Mouse (Mus musculus) stomach, embryonic 14.5 days (tissue): Measurements from ENCODE around the gene Fgd6. TPM values are rescaled to one million over a fixed set of nuclear protein-coding genes. Genes with fewer than 3 reads are reported as not detected.

Source experiments
- ATAC-seq: fragments of 200-750 bp; cut with Nextera tagmentation; 2 replicates; pipeline ENCODE4 v1.8.0; 2017; ENCODE audit warnings: low read depth, moderate TSS enrichment; ENCODE audit not compliant: insufficient number of reproducible peaks, insufficient read depth, low FRiP score
- H3K27ac ChIP-seq: fragments of 300-500 bp; sonication (generic); 2 replicates; pipeline ENCODE4 v1.5.1; 2014; ENCODE audit warnings: mild to moderate bottlenecking, low read length, moderate library complexity, mixed read lengths
- H3K27me3 ChIP-seq: fragments of 300-500 bp; sonication (generic); 2 replicates; pipeline ENCODE4 v1.6.1; 2014; ENCODE audit warnings: low read length, control low read depth, mixed read lengths; ENCODE audit not compliant: control insufficient read depth, insufficient read depth
- H3K36me3 ChIP-seq: fragments of 300-500 bp; sonication (generic); 2 replicates; pipeline ENCODE4 v1.6.1; 2014; ENCODE audit warnings: mild to moderate bottlenecking, control low read depth, low read length, moderate library complexity, mixed read lengths; ENCODE audit not compliant: control insufficient read depth, insufficient read depth
- H3K4me1 ChIP-seq: fragments of 300-500 bp; sonication (generic); 2 replicates; pipeline ENCODE4 v1.6.1; 2014; ENCODE audit warnings: low read length, control low read depth, mixed read lengths; ENCODE audit not compliant: control insufficient read depth, insufficient read depth
- H3K4me2 ChIP-seq: fragments of 300-500 bp; sonication (generic); replicated peaks from 2 replicates; pipeline ENCODE4 v1.6.1; 2014; ENCODE audit warnings: low read depth, low read length, control low read depth
- H3K4me3 ChIP-seq: fragments of 300-500 bp; sonication (generic); 2 replicates; pipeline ENCODE4 v1.5.1; 2014; ENCODE audit warnings: low read depth, low read length, control low read depth
- H3K9ac ChIP-seq: fragments of 300-500 bp; sonication (generic); replicated peaks from 2 replicates; pipeline ENCODE4 v1.6.1; 2014; ENCODE audit warnings: low read depth, mild to moderate bottlenecking, control low read depth, low read length, moderate library complexity, mixed read lengths
- H3K9me3 ChIP-seq: fragments of 300-500 bp; sonication (generic); 2 replicates; pipeline ENCODE4 v1.6.1; 2016; ENCODE audit warnings: low read depth, low read length, control low read depth; ENCODE audit not compliant: control insufficient read depth
- WGBS: fragments of 180-500 bp; shearing (Covaris S2); extraction: QIAGEN DNeasy Blood & Tissue Kit; methylation state at CpG from one replicate; pipeline ENCODE4 v1.1.7; 2014; 5-methylcytosine and 5-hydroxymethylcytosine counted together
- polyA plus RNA-seq: library from polyadenylated mRNA; unstranded; fragments of >200 nt; fragmentation: Nextera tagmentation; extraction: Ambion mirVana; gene quantifications from 2 replicates; pipeline ENCODE4 v1.2.1, GENCODE M21; 2014

The Fgd6 gene
- polyA plus RNA-seq, 1 experiment from 2014 or later = 4.0 TPM

DNA sequence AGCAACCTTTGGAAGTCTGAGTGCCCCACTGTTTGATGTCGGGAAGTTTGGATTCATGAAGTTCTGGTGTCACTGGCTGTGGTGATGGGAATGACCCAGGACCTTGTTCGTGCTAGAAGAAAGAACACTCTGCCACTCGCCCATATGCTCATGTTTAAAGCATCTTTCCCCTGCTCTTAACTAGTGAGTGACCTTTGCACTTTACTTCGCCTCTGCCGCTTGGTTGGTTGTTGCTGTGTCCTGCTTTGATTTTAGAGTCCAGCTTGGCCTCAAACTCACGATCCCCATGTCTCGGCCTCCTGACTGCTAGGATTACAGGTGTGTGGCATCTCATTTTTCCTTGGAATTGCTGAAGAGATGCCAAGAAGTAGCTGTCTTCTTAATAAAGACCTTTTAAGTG is 35.8 kb downstream of the Fgd6 start:
- no peaks in the 10 kb centered on the region for H3K36me3 ChIP-seq
- no peak overlapping the region for H3K4me3 ChIP-seq
- H3K4me2 ChIP-seq = no peak overlapping the region
- H3K27me3 ChIP-seq = no peaks in the 10 kb centered on the region
- WGBS = 70% methylated on average over 7 of the region's 7 CpGs
- peak overlapping the region; percentile 66; the same call in 1 of the 2 replicates for H3K27ac ChIP-seq
- H3K4me1 ChIP-seq = peaks cover 17% of the 10 kb centered on the region
- no peaks in the 10 kb centered on the region for H3K9me3 ChIP-seq
- no peak overlapping the region for H3K9ac ChIP-seq
- ATAC-seq = no peak

DNA sequence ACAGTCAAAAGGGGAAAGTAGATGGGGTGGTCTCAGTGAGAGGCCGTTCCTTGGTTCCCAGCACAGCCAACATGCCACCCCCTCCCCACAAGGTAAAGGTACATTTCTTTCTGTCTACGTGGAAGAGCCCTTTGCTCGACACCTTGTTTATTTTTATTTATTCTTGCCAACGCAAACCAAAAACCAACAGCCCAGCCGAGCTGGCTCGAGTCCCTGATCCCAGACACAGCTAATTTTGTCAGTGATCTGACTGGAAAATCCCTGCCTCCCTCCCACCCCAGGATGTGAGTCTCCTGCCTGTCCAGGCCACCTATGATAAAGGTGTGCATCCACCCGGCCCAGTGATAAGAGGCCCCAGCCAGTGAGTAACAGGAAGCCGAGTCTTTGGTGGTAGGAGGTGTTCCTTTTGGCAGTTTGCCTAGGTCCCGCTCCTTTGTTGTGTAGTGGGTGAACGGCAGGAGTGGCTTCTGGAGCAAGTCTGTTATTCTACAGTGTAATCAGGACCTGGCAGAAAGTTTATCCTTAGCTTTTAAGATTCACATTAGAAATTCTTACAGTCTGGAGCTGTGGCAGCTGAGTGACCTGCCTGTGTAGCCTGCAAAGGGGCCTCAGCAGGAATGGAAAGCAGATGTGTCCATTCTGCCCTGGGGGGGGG is 36.6 kb downstream of the Fgd6 start:
- peak; percentile 33; the same call in 1 of the 2 replicates for ATAC-seq
- Histone ChIP-seq H3K27me3 (no peaks in the 10 kb centered on the region), H3K36me3 (no peaks in the 10 kb centered on the region), H3K4me2 (no peak overlapping the region), H3K9ac (no peak overlapping the region), H3K4me1 (peaks cover 17% of the 10 kb centered on the region), H3K9me3 (no peaks in the 10 kb centered on the region), H3K27ac (peak overlapping the region; percentile 66; the same call in 1 of the 2 replicates), H3K4me3 (no peak overlapping the region)
- WGBS = 27% methylated on average over 10 of the region's 10 CpGs

DNA sequence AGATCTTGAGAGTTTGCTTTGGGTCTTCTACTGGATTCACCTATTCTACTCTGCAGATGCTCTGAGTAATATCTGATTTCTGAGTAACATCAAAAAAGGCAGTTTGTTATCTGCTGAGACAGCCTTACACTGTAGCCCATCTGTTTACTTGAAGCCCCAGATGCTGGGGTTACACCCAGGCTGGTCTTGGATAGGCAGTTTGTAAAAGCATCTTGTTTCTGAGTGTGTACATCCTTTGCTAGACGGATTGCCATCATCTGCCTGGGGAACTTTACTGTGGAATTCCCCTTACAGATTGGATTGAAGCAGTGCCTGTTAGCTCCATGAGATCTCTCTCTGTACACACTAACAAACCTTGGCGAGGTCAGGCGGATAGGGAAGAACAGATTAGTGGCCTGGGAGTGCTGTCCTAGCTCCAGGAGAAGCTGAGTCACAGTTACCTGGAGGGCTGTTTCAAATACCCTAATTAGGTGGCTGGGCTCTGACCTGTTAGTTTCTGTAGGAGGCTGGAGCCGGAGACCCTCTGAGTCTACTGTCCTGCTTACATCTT is 37.2 kb downstream of the Fgd6 start:
- ATAC-seq = peak; percentile 56; the same call in 1 of the 2 replicates
- WGBS = 41% methylated on average over 4 of the region's 4 CpGs
- Histone ChIP-seq H3K4me2 (no peak overlapping the region), H3K9ac (no peak overlapping the region), H3K4me1 (peaks cover 17% of the 10 kb centered on the region), H3K36me3 (no peaks in the 10 kb centered on the region), H3K27me3 (no peaks in the 10 kb centered on the region), H3K9me3 (no peaks in the 10 kb centered on the region), H3K27ac (peak overlapping the region; percentile 66; the same call in 1 of the 2 replicates), H3K4me3 (no peak overlapping the region)

DNA sequence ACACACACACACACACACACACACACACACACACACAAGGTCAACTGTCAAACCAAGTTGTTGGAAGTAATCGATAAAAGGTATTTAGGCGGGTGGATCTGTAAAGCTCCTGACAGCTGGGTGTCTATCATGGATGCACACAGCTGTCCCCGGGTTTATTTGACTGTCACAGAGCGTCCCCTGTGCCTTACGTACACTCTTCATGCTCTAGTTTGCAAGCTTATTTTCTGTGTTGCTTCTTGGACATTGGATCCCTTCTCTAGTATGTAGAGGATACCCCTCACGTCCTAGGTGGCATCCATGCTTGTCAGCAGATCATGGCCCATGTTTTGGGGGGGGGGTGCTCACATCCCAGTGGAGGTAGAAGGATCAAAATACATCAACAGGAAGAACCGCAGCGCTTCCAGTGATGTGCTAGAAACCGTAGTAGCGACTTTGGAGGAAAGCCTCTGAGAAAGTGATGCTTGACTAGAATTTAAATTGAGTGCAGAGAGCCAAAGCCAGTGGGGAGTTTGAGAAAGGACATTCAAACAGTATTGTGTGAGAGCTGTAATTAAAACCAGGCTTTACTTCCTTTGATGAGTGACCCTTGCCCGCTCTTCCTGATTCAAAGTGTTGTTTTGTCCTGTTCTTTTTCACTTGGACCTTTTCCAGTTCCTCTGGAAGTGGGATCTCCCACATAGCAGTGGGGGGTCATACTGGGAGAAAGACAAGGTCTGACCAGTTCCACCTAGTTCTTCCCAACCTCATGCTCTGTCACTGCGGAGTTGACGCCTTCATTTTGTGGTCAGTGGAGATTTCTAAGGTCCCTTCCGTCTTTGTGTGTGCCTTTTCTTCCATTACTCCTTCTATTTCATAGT is 41.4 kb downstream of the Fgd6 start:
- Histone ChIP-seq H3K9me3 (no peaks in the 10 kb centered on the region), H3K9ac (no peak overlapping the region), H3K27me3 (no peaks in the 10 kb centered on the region), H3K36me3 (no peaks in the 10 kb centered on the region), H3K4me2 (no peak overlapping the region), H3K4me3 (no peak overlapping the region), H3K27ac (no peak overlapping the region), H3K4me1 (peaks cover 15% of the 10 kb centered on the region)
- 88% methylated on average over 14 of the region's 14 CpGs for WGBS
- no peak for ATAC-seq

DNA sequence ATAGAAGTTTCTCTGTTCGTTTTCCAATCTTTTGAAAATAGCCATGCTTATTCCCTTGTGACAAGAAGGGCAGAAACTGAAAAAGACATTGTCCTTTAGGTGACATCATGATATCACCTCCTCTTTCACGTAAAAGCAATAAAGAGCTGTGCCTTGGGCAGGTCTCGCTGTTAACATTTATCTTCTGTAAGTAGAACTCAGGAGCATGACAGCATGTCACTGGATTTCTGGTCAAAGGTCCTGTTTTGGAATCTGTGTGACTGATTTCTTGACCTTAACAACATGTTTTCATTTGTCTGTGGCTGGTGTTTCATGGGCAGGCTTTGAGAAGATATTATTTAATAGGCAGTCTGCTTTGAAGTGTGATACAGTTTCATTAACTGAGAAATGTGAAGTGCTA is 44.9 kb downstream of the Fgd6 start:
- WGBS = 64% methylated on average over 3 of the region's 3 CpGs
- no peak overlapping the region for H3K9ac ChIP-seq
- no peaks in the 10 kb centered on the region for H3K27me3 ChIP-seq
- no peaks in the 10 kb centered on the region for H3K9me3 ChIP-seq
- H3K4me1 ChIP-seq = no peaks in the 10 kb centered on the region; the same call in 1 of the 2 replicates
- H3K4me3 ChIP-seq = no peak overlapping the region
- H3K27ac ChIP-seq = no peak overlapping the region
- H3K4me2 ChIP-seq = no peak overlapping the region
- H3K36me3 ChIP-seq = no peaks in the 10 kb centered on the region
- no peak for ATAC-seq

DNA sequence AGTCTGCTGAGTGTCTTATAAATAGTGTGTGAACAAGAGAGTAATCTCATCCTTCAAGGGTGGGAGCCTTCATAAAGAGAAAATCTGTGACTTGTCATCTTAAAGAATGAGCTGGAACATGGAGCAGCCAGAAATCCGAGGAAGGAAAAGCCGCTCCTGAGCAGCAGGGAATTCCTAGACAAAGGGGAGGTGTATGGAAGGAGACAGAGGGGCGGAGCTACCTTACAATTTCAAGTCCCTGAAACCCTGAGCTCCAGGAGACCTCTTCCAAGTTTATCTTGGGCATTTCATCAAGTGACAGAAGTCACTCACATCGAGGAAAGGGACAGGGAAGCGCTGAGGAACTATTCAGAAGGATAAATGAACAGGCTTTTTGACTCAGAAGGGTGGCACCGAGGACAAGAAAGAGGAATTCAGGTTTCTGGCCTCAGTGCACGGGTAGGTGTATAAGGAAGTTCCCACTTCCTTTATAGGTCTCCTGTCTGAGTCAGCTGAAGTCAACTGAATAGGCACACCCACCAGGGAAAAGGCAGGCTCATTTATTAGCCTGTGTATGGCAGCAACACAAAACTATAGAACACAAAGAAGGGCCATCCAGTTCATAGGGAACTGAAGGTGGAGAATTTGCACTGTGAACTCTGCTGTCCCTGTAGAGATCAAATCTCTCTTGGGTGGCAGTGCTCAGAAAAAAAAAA is 46.4 kb downstream of the Fgd6 start:
- H3K4me2 ChIP-seq = no peak overlapping the region
- H3K4me1 ChIP-seq = no peaks in the 10 kb centered on the region; the same call in 1 of the 2 replicates
- no peaks in the 10 kb centered on the region for H3K27me3 ChIP-seq
- H3K36me3 ChIP-seq = no peaks in the 10 kb centered on the region
- peak overlapping the region; percentile 59; the same call in 1 of the 2 replicates for H3K27ac ChIP-seq
- no peak overlapping the region for H3K4me3 ChIP-seq
- no peak overlapping the region for H3K9ac ChIP-seq
- H3K9me3 ChIP-seq = no peaks in the 10 kb centered on the region
- ATAC-seq = no peak
- 31% methylated on average over 7 of the region's 7 CpGs for WGBS

DNA sequence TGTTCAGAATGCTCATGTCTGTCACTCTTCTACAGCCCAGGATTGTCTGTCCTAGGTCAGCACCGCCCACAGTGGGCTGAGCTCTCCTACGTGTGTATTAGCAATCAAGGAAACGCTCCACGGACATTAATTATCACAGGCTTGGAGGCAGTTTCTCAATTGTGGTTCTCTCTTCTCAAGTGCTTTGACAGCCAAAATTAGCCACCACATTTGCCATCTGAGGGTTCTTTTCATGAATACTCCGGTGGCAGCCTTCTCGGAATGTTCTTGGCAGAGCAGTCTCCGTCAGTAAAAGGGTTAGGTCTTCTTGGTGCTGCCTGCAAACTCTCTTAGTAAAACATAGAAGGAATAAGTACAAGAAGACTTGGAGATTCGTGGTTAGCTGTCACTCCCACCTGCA is 50.5 kb downstream of the Fgd6 start:
- H3K4me2 ChIP-seq = no peak overlapping the region
- H3K4me3 ChIP-seq = no peak overlapping the region
- no peaks in the 10 kb centered on the region for H3K9me3 ChIP-seq
- H3K27me3 ChIP-seq = no peaks in the 10 kb centered on the region
- H3K27ac ChIP-seq = no peak overlapping the region
- no peak overlapping the region for H3K9ac ChIP-seq
- ATAC-seq = no peak
- H3K4me1 ChIP-seq = no peaks in the 10 kb centered on the region; the same call in 1 of the 2 replicates
- no peaks in the 10 kb centered on the region for H3K36me3 ChIP-seq
- WGBS = 88% methylated on average over 8 of the region's 8 CpGs
